Mouse (Mus musculus): ENCODE measurements around the gene Hnrnpa0.

- TF ChIP-seq POLR2AphosphoS2 (IDR thresholded peaks at IDR 0.05; ENCODE audit: insufficient read length, low read depth) = peak; percentile 83
- TF ChIP-seq MAX (IDR thresholded peaks at IDR 0.05; ENCODE audit: low read depth) = no peak
- TF ChIP-seq POLR2A (IDR thresholded peaks at IDR 0.05; ENCODE audit: insufficient read length, low read depth) = peak; percentile 68
- no peak for TF ChIP-seq USF1 (IDR thresholded peaks at IDR 0.05; ENCODE audit: low read depth)
- TF ChIP-seq SRF (IDR thresholded peaks at IDR 0.05; ENCODE audit: control insufficient read depth, insufficient read length, low read depth) = no peak
- TF ChIP-seq E2F4 (IDR thresholded peaks at IDR 0.05; ENCODE audit: insufficient read depth) = peak; percentile 33
- no peak for TF ChIP-seq MYOD1 (IDR thresholded peaks at IDR 0.05; ENCODE audit: control insufficient read depth in 1 of 3, insufficient read length in 2 of 3, low read depth in 2 of 3)
- TF ChIP-seq MYOG (IDR thresholded peaks at IDR 0.05; ENCODE audit: control insufficient read depth in 1 of 3, insufficient read depth in 1 of 3, insufficient read length in 2 of 3, low read depth in 2 of 3) = peak in 1 of 3 experiments; percentile 29
Measured at GRCm38 (mm10) chr13:58128768-58129671, 664 bp upstream of the Hnrnpa0 start.
